In genomic region chr17:35262664-35263522, GRCm38 (mm10) we compare ENCODE assay signal across 7 mouse cellular contexts. TPM values are rescaled to one million over a fixed set of nuclear protein-coding genes. Genes with fewer than 3 reads are reported as not detected.
A peak's percentile ranks its signal among the peaks of the same experiment; 100 is the strongest.
DNase-seq lines count a peak whose midpoint lies in the region; ATAC-seq and TF ChIP-seq lines count a peak whose summit lies in the region.

Gene H2-D1 (plus strand): TSS chr17:35262730.

- H3K4me3 ChIP-seq in embryonic facial prominence, embryonic 13.5 days = peak within 1 kb of the TSS; percentile 60
- H3K4me3 ChIP-seq in heart, adult 2 months = peak within 1 kb of the TSS; percentile 79
- H3K4me3 ChIP-seq in limb, embryonic 13.5 days = peak within 1 kb of the TSS; percentile 67
- H3K4me3 ChIP-seq in midbrain, embryonic 16.5 days (ENCODE audit: low read depth, low read length) = peak within 1 kb of the TSS; percentile 72

- peak; percentile 80 for ATAC-seq in embryonic facial prominence, embryonic 13.5 days (ENCODE audit: insufficient number of reproducible peaks, insufficient read depth, low FRiP score, low TSS enrichment, low read depth)
- peak; percentile 85 for ATAC-seq in limb, embryonic 13.5 days (ENCODE audit: low FRiP score, low read depth)
- ATAC-seq in midbrain, embryonic 16.5 days = peak; percentile 91

- peaks cover 9% of the 10 kb centered on the region; the same call in 1 of the 2 replicates for H3K4me1 ChIP-seq in embryonic facial prominence, embryonic 13.5 days
- H3K4me1 ChIP-seq in heart, adult 2 months (ENCODE audit: control insufficient read depth, insufficient read depth, low read length) = peaks cover 3% of the 10 kb centered on the region
- H3K4me1 ChIP-seq in limb, embryonic 13.5 days = peaks cover 4% of the 10 kb centered on the region; the same call in 1 of the 2 replicates
- H3K4me1 ChIP-seq in midbrain, embryonic 16.5 days (ENCODE audit: control insufficient read depth, insufficient read depth, low read length) = peaks cover 2% of the 10 kb centered on the region; the same call in 1 of the 2 replicates

- no peaks in the 10 kb centered on the region for H3K36me3 ChIP-seq in embryonic facial prominence, embryonic 13.5 days
- H3K36me3 ChIP-seq in heart, adult 2 months (ENCODE audit: control insufficient read depth, insufficient read depth, low read length) = peaks cover 3% of the 10 kb centered on the region
- H3K36me3 ChIP-seq in limb, embryonic 13.5 days = no peaks in the 10 kb centered on the region
- H3K36me3 ChIP-seq in midbrain, embryonic 16.5 days (ENCODE audit: control insufficient read depth, insufficient read depth, low read length) = no peaks in the 10 kb centered on the region

- WGBS in embryonic facial prominence, embryonic 13.5 days = under 1% methylated on average over 69 of the region's 73 CpGs
- WGBS in heart, adult 2 months = 2% methylated on average over 72 of the region's 73 CpGs
- WGBS in limb, embryonic 13.5 days = 1% methylated on average over 68 of the region's 73 CpGs
- under 1% methylated on average over 58 of the region's 73 CpGs for WGBS in midbrain, embryonic 16.5 days

- H3K4me2 ChIP-seq in embryonic facial prominence, embryonic 13.5 days = peak within 1 kb of the TSS; percentile 99
- H3K4me2 ChIP-seq in limb, embryonic 13.5 days (replicated peaks) = peak within 1 kb of the TSS; percentile 98
- peak within 1 kb of the TSS; percentile 85 for H3K4me2 ChIP-seq in midbrain, embryonic 16.5 days (ENCODE audit: low read length)

- no peaks in the 10 kb centered on the region for H3K9me3 ChIP-seq in embryonic facial prominence, embryonic 13.5 days
- no peaks in the 10 kb centered on the region for H3K9me3 ChIP-seq in limb, embryonic 13.5 days
- H3K9me3 ChIP-seq in midbrain, embryonic 16.5 days (replicated peaks; ENCODE audit: control insufficient read depth, low read length, poor library complexity, severe bottlenecking) = no peaks in the 10 kb centered on the region

- intact Hi-C loops in heart, adult 2 months (cut with DNase I) = no loop called here

- H3K79me2 ChIP-seq in heart, adult 2 months (replicated peaks; ENCODE audit: control insufficient read depth, insufficient read depth, low read length) = no peaks in the 10 kb centered on the region

- H3K9ac ChIP-seq in embryonic facial prominence, embryonic 13.5 days = peak within 1 kb of the TSS; percentile 71
- H3K9ac ChIP-seq in heart, adult 2 months (ENCODE audit: low read depth, low read length) = peak within 1 kb of the TSS; percentile 87
- H3K9ac ChIP-seq in limb, embryonic 13.5 days = peak within 1 kb of the TSS; percentile 61
- H3K9ac ChIP-seq in midbrain, embryonic 16.5 days (ENCODE audit: low read depth, low read length) = peak within 1 kb of the TSS; percentile 79

- peak; percentile 99 for DNase-seq in adrenal gland, postnatal 36 days
- DNase-seq in heart, adult 2 months = peak; percentile 99 to 100
- peak; percentile 96 to 98 for DNase-seq in kidney, adult 8-10 months
- peak; percentile 98 to 99 for DNase-seq in spleen, postnatal 10 days (ENCODE audit: low spot score in 2 of 2)

- TF ChIP-seq EP300 in heart, adult 2 months (IDR thresholded peaks at IDR 0.05; ENCODE audit: insufficient read depth, low read depth, low read length) = 0 out of 2 replicates have a peak, but pooled peaks have one; percentile 49

- peak; percentile 96 for TF ChIP-seq POLR2A in heart, adult 2 months (IDR thresholded peaks at IDR 0.05; ENCODE audit: insufficient read depth, low read depth, low read length)

- peaks cover 80% of the 10 kb centered on the region for H3K27me3 ChIP-seq in embryonic facial prominence, embryonic 13.5 days
- H3K27me3 ChIP-seq in heart, adult 2 months (ENCODE audit: control insufficient read depth, insufficient read depth, low read length) = no peaks in the 10 kb centered on the region
- peaks cover 80% of the 10 kb centered on the region for H3K27me3 ChIP-seq in limb, embryonic 13.5 days
- peaks cover 2% of the 10 kb centered on the region; the same call in 1 of the 2 replicates for H3K27me3 ChIP-seq in midbrain, embryonic 16.5 days (ENCODE audit: control insufficient read depth, insufficient read depth, low read depth, low read length)

- no peak for TF ChIP-seq CTCF in heart, adult 2 months (IDR thresholded peaks at IDR 0.05)

- no peak within 1 kb of the TSS for H3K27ac ChIP-seq in embryonic facial prominence, embryonic 13.5 days
- H3K27ac ChIP-seq in heart, adult 2 months = peak within 1 kb of the TSS; percentile 90
- no peak within 1 kb of the TSS for H3K27ac ChIP-seq in limb, embryonic 13.5 days
- no peak within 1 kb of the TSS for H3K27ac ChIP-seq in midbrain, embryonic 16.5 days (ENCODE audit: low read length)

RNA-seq across cellular contexts. Expression of gene H2-D1, which starts in this region (rescaled TPM):
- total RNA-seq in adrenal gland, postnatal 36 days (2021) = 100 to 1,000 TPM; 170 to 266 TPM
- 28.7 and 30.7 TPM in 2 replicates for polyA plus RNA-seq in embryonic facial prominence, embryonic 13.5 days (2015; fragmentation: Nextera tagmentation; extraction: Ambion mirVana)
- total RNA-seq in heart, adult 2 months (2021) = 100 to 1,000 TPM; 105 to 131 TPM
- 222 and 286 TPM in 2 replicates for polyA plus RNA-seq in heart, adult 2 months (2012; rRNA removed)
- polyA plus RNA-seq in limb, embryonic 13.5 days (2015; fragmentation: Nextera tagmentation; extraction: Ambion mirVana) = 29.1 and 30.8 TPM in 2 replicates
- polyA plus RNA-seq in midbrain, embryonic 16.5 days (2015; fragmentation: Nextera tagmentation; extraction: Ambion mirVana) = 82.5 and 109 TPM in 2 replicates
